Mouse (Mus musculus) stomach, embryonic 14.5 days (tissue): ENCODE measurements around the gene AY761185. TPM values are rescaled to one million over a fixed set of nuclear protein-coding genes. Genes with fewer than 3 reads are reported as not detected.
"Not testable (repeated sequence)": the region's sequence is repeated elsewhere in the genome, so short reads cannot be mapped to it uniquely, and the experiment has no call there.

ENCODE experiments used
- ATAC-seq: fragments of 200-750 bp; cut with Nextera tagmentation; 2 replicates; pipeline ENCODE4 v1.8.0; 2017; ENCODE audit warnings: low read depth, moderate TSS enrichment; ENCODE audit not compliant: insufficient number of reproducible peaks, insufficient read depth, low FRiP score
- H3K27ac ChIP-seq: fragments of 300-500 bp; sonication (generic); 2 replicates; pipeline ENCODE4 v1.5.1; 2014; ENCODE audit warnings: mild to moderate bottlenecking, low read length, moderate library complexity, mixed read lengths
- H3K27me3 ChIP-seq: fragments of 300-500 bp; sonication (generic); 2 replicates; pipeline ENCODE4 v1.6.1; 2014; ENCODE audit warnings: low read length, control low read depth, mixed read lengths; ENCODE audit not compliant: control insufficient read depth, insufficient read depth
- H3K36me3 ChIP-seq: fragments of 300-500 bp; sonication (generic); 2 replicates; pipeline ENCODE4 v1.6.1; 2014; ENCODE audit warnings: mild to moderate bottlenecking, control low read depth, low read length, moderate library complexity, mixed read lengths; ENCODE audit not compliant: control insufficient read depth, insufficient read depth
- H3K4me1 ChIP-seq: fragments of 300-500 bp; sonication (generic); 2 replicates; pipeline ENCODE4 v1.6.1; 2014; ENCODE audit warnings: low read length, control low read depth, mixed read lengths; ENCODE audit not compliant: control insufficient read depth, insufficient read depth
- H3K4me2 ChIP-seq: fragments of 300-500 bp; sonication (generic); replicated peaks from 2 replicates; pipeline ENCODE4 v1.6.1; 2014; ENCODE audit warnings: low read depth, low read length, control low read depth
- H3K4me3 ChIP-seq: fragments of 300-500 bp; sonication (generic); 2 replicates; pipeline ENCODE4 v1.5.1; 2014; ENCODE audit warnings: low read depth, low read length, control low read depth
- H3K9ac ChIP-seq: fragments of 300-500 bp; sonication (generic); replicated peaks from 2 replicates; pipeline ENCODE4 v1.6.1; 2014; ENCODE audit warnings: low read depth, mild to moderate bottlenecking, control low read depth, low read length, moderate library complexity, mixed read lengths
- H3K9me3 ChIP-seq: fragments of 300-500 bp; sonication (generic); 2 replicates; pipeline ENCODE4 v1.6.1; 2016; ENCODE audit warnings: low read depth, low read length, control low read depth; ENCODE audit not compliant: control insufficient read depth
- WGBS: fragments of 180-500 bp; shearing (Covaris S2); extraction: QIAGEN DNeasy Blood & Tissue Kit; methylation state at CpG from one replicate; pipeline ENCODE4 v1.1.7; 2014; 5-methylcytosine and 5-hydroxymethylcytosine counted together
- polyA plus RNA-seq: library from polyadenylated mRNA; unstranded; fragments of >200 nt; fragmentation: Nextera tagmentation; extraction: Ambion mirVana; gene quantifications from 2 replicates; pipeline ENCODE4 v1.2.1, GENCODE M21; 2014

Gene AY761185
- not detected in 2 replicates for polyA plus RNA-seq

DNA sequence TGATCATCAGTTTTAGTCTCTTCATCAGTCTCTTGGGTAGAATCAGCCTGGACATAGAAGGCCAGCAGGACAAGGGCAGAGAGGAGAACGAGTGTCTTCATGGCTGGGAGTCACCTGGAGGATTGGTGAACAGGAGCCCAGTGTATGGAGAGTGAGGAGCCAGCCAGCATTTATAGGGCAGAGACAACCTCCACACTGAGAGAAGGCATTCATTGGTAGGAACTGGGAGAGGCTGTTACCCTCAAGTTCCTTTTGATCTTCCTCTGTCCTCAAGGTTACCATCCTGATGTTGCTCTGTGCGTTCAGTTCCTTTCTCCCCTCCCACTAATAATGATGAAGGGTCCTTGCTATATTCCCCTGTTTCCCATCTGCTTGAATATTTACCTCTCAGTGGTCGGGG, at the start of gene AY761185:
AY761185 (minus strand) TSS at position 101 of the 400 bp plus-strand sequence.
- no peak within 1 kb of the TSS for H3K4me3 ChIP-seq
- H3K36me3 ChIP-seq = no peaks in the 10 kb centered on the region
- H3K4me1 ChIP-seq = no peaks in the 10 kb centered on the region
- H3K27me3 ChIP-seq = no peaks in the 10 kb centered on the region
- no peaks in the 10 kb centered on the region; the same call in 1 of the 2 replicates for H3K9me3 ChIP-seq
- no peak for ATAC-seq
- H3K9ac ChIP-seq = no peak within 1 kb of the TSS
- 74% methylated on average over 3 of the region's 3 CpGs for WGBS
- no peak within 1 kb of the TSS for H3K4me2 ChIP-seq
- no peak within 1 kb of the TSS for H3K27ac ChIP-seq

DNA sequence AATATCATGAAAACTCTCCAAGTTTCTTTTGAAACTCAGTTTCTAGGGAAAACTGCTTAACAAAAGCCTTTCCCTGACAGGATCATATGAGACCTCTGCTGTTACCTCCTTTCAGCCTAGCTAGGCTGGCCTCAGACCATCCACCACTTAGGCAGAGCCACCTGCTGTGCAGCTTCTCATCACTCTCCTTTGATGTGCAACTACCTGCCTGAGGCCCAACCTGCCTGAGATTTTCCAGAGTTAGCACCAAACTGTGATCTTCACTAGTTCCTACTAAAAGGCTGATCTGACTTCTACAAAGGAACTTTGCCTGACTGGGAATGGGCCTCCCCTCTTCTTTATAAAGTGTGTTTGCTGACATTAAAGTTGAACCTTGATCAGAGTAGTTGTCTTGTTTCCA, 49.5 kb upstream of the AY761185 start:
- H3K9me3 ChIP-seq, H3K4me3 ChIP-seq, H3K4me2 ChIP-seq, ATAC-seq, H3K36me3 ChIP-seq, H3K27me3 ChIP-seq, H3K27ac ChIP-seq, H3K4me1 ChIP-seq, H3K9ac ChIP-seq: not testable (repeated sequence)

- WGBS = 67% methylated on average over 1 of the region's 1 CpGs
- ATAC-seq = no peak
- Histone ChIP-seq H3K4me2 (no peak overlapping the region), H3K4me1 (no peaks in the 10 kb centered on the region), H3K27me3 (no peaks in the 10 kb centered on the region), H3K27ac (no peak overlapping the region), H3K9ac (no peak overlapping the region), H3K9me3 (no peaks in the 10 kb centered on the region), H3K36me3 (no peaks in the 10 kb centered on the region), H3K4me3 (no peak overlapping the region)
Observed at GRCm38 (mm10) chr8:20979846-20980245, 35.3 kb upstream of the AY761185 start.

DNA sequence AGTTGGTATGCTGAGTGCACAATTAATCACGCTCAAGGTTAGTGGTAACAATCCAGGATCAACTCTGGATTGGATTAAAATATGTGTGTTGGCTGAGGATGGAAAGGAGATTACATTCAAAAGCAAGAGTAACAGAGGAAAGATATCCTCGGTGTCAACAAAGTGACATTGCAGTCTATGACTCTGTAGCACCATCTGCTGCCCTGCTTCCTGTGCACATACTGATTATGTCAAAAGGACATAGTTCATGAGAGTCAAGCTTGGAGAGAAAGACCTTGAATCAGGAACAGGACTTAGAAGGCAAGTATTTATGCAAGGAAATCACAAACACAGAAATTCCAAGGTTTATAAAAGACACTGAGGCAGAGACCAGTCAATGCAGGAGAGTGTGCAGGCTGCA, 20.0 kb upstream of the AY761185 start:
- no peaks in the 10 kb centered on the region for H3K4me1 ChIP-seq
- H3K9me3 ChIP-seq = no peaks in the 10 kb centered on the region
- H3K27me3 ChIP-seq = no peaks in the 10 kb centered on the region
- H3K36me3 ChIP-seq = no peaks in the 10 kb centered on the region
- WGBS = 74% methylated on average over 2 of the region's 2 CpGs
- no peak overlapping the region for H3K9ac ChIP-seq
- no peak for ATAC-seq
- H3K4me2 ChIP-seq = no peak overlapping the region
- no peak overlapping the region for H3K4me3 ChIP-seq
- no peak overlapping the region for H3K27ac ChIP-seq

DNA sequence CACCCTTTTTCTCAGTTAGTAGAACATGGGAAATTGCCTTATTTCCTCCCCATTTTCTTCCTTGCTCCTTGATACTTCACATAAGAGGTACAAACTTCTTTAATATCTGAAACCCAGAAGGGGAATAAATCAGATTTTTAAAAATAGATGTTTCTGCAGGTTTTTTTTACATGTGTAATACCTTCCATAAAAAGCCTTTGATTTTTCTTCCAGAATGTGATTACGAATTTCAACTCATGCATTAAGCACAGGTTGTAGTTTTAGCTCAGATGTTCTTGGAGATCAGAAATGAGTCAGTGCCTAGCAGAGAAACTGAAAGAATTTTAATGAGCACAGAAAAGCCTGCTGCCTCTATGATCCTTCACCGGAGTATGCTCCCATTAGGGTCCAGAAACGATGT, 22.5 kb downstream of the AY761185 start, which contains the start of gene Gm6040:
Gm6040 (minus strand) TSS at position 101 of the 400 bp plus-strand sequence.
- no peak for ATAC-seq
- Histone ChIP-seq H3K4me1 (no peaks in the 10 kb centered on the region), H3K4me3 (no peak within 1 kb of the TSS), H3K27me3 (no peaks in the 10 kb centered on the region), H3K36me3 (no peaks in the 10 kb centered on the region), H3K27ac (no peak within 1 kb of the TSS), H3K9me3 (no peaks in the 10 kb centered on the region; the same call in 1 of the 2 replicates), H3K4me2 (no peak within 1 kb of the TSS), H3K9ac (no peak within 1 kb of the TSS)
- WGBS = 73% methylated on average over 3 of the region's 3 CpGs

DNA sequence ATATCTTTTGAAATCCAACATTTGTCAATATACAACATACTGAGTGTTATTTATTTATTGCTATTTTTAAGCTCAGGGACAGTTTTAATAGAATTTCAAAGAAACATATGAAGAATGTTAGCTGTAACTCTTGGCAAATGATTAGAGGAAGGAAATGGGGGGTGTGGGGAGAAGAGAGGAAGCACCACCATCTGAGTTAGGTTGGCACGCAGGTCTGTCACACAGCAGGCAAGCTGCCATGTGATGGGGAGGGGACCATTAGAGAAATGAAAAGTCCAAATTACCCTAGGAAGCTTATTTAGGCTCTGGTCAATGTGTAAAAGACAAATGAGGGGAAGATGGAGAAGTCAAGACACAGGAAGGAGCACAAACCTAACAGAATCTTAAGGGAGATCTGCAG, 32.2 kb downstream of the AY761185 start:
- Histone ChIP-seq H3K4me1 (no peaks in the 10 kb centered on the region), H3K36me3 (no peaks in the 10 kb centered on the region), H3K27me3 (no peaks in the 10 kb centered on the region), H3K9me3 (no peaks in the 10 kb centered on the region), H3K4me2 (no peak overlapping the region), H3K27ac (no peak overlapping the region), H3K9ac (no peak overlapping the region), H3K4me3 (no peak overlapping the region)
- 83% methylated on average over 1 of the region's 1 CpGs for WGBS
- no peak for ATAC-seq

- no peak overlapping the region for H3K4me3 ChIP-seq
- H3K9me3 ChIP-seq = no peaks in the 10 kb centered on the region
- H3K9ac ChIP-seq = no peak overlapping the region
- WGBS = 71% methylated on average over 2 of the region's 2 CpGs
- no peak overlapping the region for H3K4me2 ChIP-seq
- no peak overlapping the region for H3K27ac ChIP-seq
- no peaks in the 10 kb centered on the region for H3K4me1 ChIP-seq
- ATAC-seq = no peak
- H3K36me3 ChIP-seq = no peaks in the 10 kb centered on the region
- no peaks in the 10 kb centered on the region for H3K27me3 ChIP-seq
Observed at GRCm38 (mm10) chr8:20908256-20908655, 36.3 kb downstream of the AY761185 start.

DNA sequence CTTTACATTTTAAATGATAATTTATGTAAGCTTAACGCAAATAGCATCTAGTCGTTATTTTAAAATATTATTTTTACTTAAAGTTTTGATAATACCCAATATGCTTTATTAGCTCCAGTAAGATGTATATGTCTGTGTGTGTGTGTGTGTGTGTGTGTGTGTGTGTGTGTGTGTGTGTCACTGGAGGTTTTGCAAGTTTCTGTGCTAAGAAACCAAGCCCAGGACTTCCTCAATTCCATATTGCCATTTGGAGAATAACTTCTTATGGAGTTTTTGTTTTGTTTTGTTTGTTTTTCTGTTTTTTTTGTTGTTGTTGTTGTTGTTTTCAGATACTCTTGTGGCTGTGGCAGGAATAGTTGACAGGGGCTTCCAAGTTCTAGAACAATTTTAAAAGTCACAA, 37.4 kb downstream of the AY761185 start:
- no peak for ATAC-seq
- H3K4me2 ChIP-seq = no peak overlapping the region
- H3K9ac ChIP-seq = no peak overlapping the region
- H3K4me3 ChIP-seq = no peak overlapping the region
- no peak overlapping the region for H3K27ac ChIP-seq
- H3K36me3 ChIP-seq = no peaks in the 10 kb centered on the region
- no peaks in the 10 kb centered on the region for H3K4me1 ChIP-seq
- no peaks in the 10 kb centered on the region for H3K27me3 ChIP-seq
- H3K9me3 ChIP-seq = no peaks in the 10 kb centered on the region
- WGBS = 85% methylated on average over 2 of the region's 2 CpGs

- Histone ChIP-seq H3K4me3 (no peak within 1 kb of the TSS), H3K27ac (no peak within 1 kb of the TSS), H3K4me2 (no peak within 1 kb of the TSS), H3K36me3 (no peaks in the 10 kb centered on the region), H3K4me1 (no peaks in the 10 kb centered on the region), H3K9me3 (no peaks in the 10 kb centered on the region), H3K9ac (no peak within 1 kb of the TSS), H3K27me3 (no peaks in the 10 kb centered on the region)
- no peak for ATAC-seq
- WGBS = 49% methylated on average over 2 of the region's 2 CpGs
Observed at GRCm38 (mm10) chr8:20902527-20902926, 42.0 kb downstream of the AY761185 start, which contains the start of gene Gm15056. Gene Gm15056 (minus strand): TSS chr8:20902627.
